Mouse (Mus musculus): Measurements from ENCODE around the gene Ccl27a.

GRCm38 (mm10) chr4:41757321-41757720 lies 16.7 kb downstream of the Ccl27a start:
- TF ChIP-seq CTCF (IDR thresholded peaks at IDR 0.05; ENCODE audit: low read depth) (no peak), EP300 (optimal IDR thresholded peaks at IDR 0.05) (no peak)

Data from stomach, postnatal 0 days (tissue).